Mouse (Mus musculus): ENCODE results near the gene Ilf2. TPM values are rescaled to one million over a fixed set of nuclear protein-coding genes. Genes with fewer than 3 reads are reported as not detected.

Ilf2 gene
- total and polyA plus RNA-seq, 2 experiments: 6.9 to 13.2 TPM

GRCm38 (mm10) chr3:90490696-90491256 lies 14.8 kb downstream of the Ilf2 start, which contains the start of gene Snapin:
Snapin (minus strand) TSS chr3:90491033.
- peaks cover 5% of the 10 kb centered on the region; the same call in 1 of the 2 replicates for H3K79me2 ChIP-seq (ENCODE audit: control insufficient read depth, insufficient read depth, low read length)
- peak within 1 kb of the TSS; percentile 75 for H3K9ac ChIP-seq (ENCODE audit: low read depth, low read length)
- no peaks in the 10 kb centered on the region for H3K27me3 ChIP-seq (ENCODE audit: control insufficient read depth, insufficient read depth, low read length)
- H3K4me1 ChIP-seq (ENCODE audit: control insufficient read depth, insufficient read depth, low read length): peaks cover 17% of the 10 kb centered on the region
- H3K36me3 ChIP-seq (ENCODE audit: control insufficient read depth, insufficient read depth, low read length): peaks cover 25% of the 10 kb centered on the region
- TF ChIP-seq CTCF (IDR thresholded peaks at IDR 0.05; ENCODE audit: low read depth, low read length) (peak; percentile 89), POLR2A (IDR thresholded peaks at IDR 0.05; ENCODE audit: extremely low read depth, insufficient read depth, low read length) (peak; percentile 63; the same call in 1 of the 2 replicates)
- peak; percentile 88 for DNase-seq (ENCODE audit: extremely low read depth, low read depth, low spot score)
- H3K4me3 ChIP-seq (ENCODE audit: insufficient read depth, low read depth, low read length): peak within 1 kb of the TSS; percentile 67
- WGBS: under 1% methylated on average over 37 of the region's 37 CpGs
- peak within 1 kb of the TSS; percentile 70 for H3K27ac ChIP-seq (replicated peaks; ENCODE audit: insufficient read depth, low read depth, low read length)

DNA sequence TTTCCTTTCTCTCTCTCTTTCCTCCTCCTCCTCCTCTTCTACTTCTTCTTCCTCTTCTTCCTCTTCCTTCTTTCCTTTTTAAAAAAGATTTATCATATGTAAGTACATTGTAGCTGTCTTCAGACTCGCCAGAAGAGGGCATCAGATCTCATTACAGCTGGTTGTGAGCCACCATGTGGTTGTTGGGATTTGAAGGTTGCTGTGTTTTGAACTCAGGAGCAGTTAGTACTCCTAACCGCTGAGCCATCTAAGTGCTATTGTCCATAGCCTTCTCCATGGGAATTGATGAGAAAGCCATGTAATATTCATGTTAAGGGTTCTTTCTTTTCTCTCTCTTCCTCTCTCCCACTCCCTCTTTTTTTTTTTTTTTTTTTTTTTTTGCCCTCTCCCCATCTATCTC lies 15.4 kb downstream of the Ilf2 start:
- H3K27ac ChIP-seq (replicated peaks; ENCODE audit: insufficient read depth, low read depth, low read length): no peak overlapping the region
- no peaks in the 10 kb centered on the region for H3K27me3 ChIP-seq (ENCODE audit: control insufficient read depth, insufficient read depth, low read length)
- H3K4me3 ChIP-seq (ENCODE audit: insufficient read depth, low read depth, low read length): no peak overlapping the region
- H3K4me1 ChIP-seq (ENCODE audit: control insufficient read depth, insufficient read depth, low read length): peaks cover 17% of the 10 kb centered on the region
- no peak overlapping the region for H3K9ac ChIP-seq (ENCODE audit: low read depth, low read length)
- peak; percentile 47 for DNase-seq (ENCODE audit: extremely low read depth, low read depth, low spot score)
- WGBS: 30% methylated on average over 2 of the region's 2 CpGs
- peaks cover 22% of the 10 kb centered on the region for H3K36me3 ChIP-seq (ENCODE audit: control insufficient read depth, insufficient read depth, low read length)
- H3K79me2 ChIP-seq (ENCODE audit: control insufficient read depth, insufficient read depth, low read length): peaks cover 5% of the 10 kb centered on the region; the same call in 1 of the 2 replicates
- TF ChIP-seq CTCF (IDR thresholded peaks at IDR 0.05; ENCODE audit: low read depth, low read length): no peak
- TF ChIP-seq POLR2A (IDR thresholded peaks at IDR 0.05; ENCODE audit: extremely low read depth, insufficient read depth, low read length): no peak

DNA sequence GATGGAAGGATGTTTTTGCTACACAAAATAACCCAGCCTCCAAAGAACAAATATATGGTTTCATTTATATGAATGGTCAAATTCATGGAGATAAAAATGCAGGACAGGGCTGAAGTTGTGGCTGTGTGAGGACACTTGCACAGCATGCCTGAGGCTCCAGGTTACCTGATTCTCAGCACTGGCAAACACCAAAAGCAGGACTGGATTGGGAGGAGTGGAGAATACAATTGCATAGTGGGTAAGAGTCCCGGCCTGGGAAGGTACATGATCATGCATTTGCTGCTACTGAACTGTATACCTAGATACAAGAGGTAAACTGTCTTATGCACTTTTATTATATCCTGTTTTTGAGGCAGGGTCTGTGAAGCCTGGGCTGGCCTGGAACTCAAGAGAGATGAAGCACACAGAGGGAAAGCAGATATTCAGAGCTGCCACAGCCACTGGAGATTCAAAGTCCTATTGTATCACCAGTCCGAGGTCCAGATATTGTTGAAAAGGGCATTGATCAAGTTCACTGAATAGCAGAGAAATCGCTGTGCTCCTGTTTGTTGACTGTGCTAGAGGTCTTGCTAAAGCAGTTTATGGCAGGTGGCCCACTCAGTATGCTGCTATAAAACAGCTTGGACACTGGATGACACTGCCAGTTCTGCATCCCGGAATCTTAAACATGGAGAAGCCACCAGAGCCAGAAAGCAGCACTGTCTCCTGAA lies 18.1 kb downstream of the Ilf2 start:
- Histone ChIP-seq H3K27me3 (ENCODE audit: control insufficient read depth, insufficient read depth, low read length) (no peaks in the 10 kb centered on the region), H3K27ac (replicated peaks; ENCODE audit: insufficient read depth, low read depth, low read length) (peak overlapping the region; percentile 56), H3K4me3 (ENCODE audit: insufficient read depth, low read depth, low read length) (no peak overlapping the region), H3K4me1 (ENCODE audit: control insufficient read depth, insufficient read depth, low read length) (peaks cover 16% of the 10 kb centered on the region), H3K79me2 (ENCODE audit: control insufficient read depth, insufficient read depth, low read length) (peaks cover 5% of the 10 kb centered on the region; the same call in 1 of the 2 replicates), H3K9ac (ENCODE audit: low read depth, low read length) (no peak overlapping the region), H3K36me3 (ENCODE audit: control insufficient read depth, insufficient read depth, low read length) (peaks cover 28% of the 10 kb centered on the region)
- WGBS: 24% methylated on average over 4 of the region's 4 CpGs
- DNase-seq (ENCODE audit: extremely low read depth, low read depth, low spot score): peak; percentile 97
- TF ChIP-seq CTCF (IDR thresholded peaks at IDR 0.05; ENCODE audit: low read depth, low read length) (no peak), POLR2A (IDR thresholded peaks at IDR 0.05; ENCODE audit: extremely low read depth, insufficient read depth, low read length) (no peak)

DNA sequence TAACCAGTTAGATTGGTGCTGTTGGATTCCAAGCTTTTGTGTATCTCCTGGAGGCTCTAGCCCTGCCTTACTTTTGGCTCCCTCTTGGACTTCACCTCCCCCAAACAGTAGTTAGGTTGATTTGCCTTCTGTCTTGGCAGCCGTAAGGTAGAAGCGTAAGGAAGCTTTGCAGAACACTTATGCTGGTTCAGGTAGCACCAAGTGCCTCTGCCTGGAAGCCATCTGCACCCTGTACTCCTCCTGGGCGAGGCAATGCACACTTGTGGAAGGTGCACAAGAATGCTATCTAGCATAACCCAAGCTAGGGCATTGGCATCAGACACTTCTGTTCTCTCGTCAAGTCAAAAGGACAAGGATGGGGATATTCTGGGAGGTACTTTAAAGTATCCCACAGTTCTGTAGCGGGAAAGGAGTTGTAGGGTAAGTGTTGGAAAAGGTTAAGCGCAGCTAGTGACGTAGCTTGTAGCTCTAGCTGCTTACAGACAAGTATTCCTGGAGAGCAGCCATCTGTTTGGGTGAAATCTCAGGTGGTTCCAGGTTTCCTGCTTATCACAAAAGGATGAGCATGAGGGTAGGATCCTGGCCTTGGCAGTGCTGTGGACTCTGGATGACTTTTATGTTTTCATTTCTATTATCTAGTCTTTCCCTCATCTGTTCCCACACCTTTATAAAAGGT lies 20.1 kb downstream of the Ilf2 start:
- TF ChIP-seq CTCF (IDR thresholded peaks at IDR 0.05; ENCODE audit: low read depth, low read length) (no peak), POLR2A (IDR thresholded peaks at IDR 0.05; ENCODE audit: extremely low read depth, insufficient read depth, low read length) (no peak)
- Histone ChIP-seq H3K36me3 (ENCODE audit: control insufficient read depth, insufficient read depth, low read length) (peaks cover 38% of the 10 kb centered on the region), H3K27ac (replicated peaks; ENCODE audit: insufficient read depth, low read depth, low read length) (no peak overlapping the region), H3K27me3 (ENCODE audit: control insufficient read depth, insufficient read depth, low read length) (no peaks in the 10 kb centered on the region), H3K4me3 (ENCODE audit: insufficient read depth, low read depth, low read length) (no peak overlapping the region), H3K4me1 (ENCODE audit: control insufficient read depth, insufficient read depth, low read length) (peaks cover 12% of the 10 kb centered on the region), H3K79me2 (ENCODE audit: control insufficient read depth, insufficient read depth, low read length) (no peaks in the 10 kb centered on the region), H3K9ac (ENCODE audit: low read depth, low read length) (no peak overlapping the region)
- peak; percentile 51 for DNase-seq (ENCODE audit: extremely low read depth, low read depth, low spot score)
- WGBS: 91% methylated on average over 7 of the region's 7 CpGs

GRCm38 (mm10) chr3:90497597-90497996 lies 21.7 kb downstream of the Ilf2 start:
- H3K4me1 ChIP-seq (ENCODE audit: control insufficient read depth, insufficient read depth, low read length): peaks cover 12% of the 10 kb centered on the region
- H3K36me3 ChIP-seq (ENCODE audit: control insufficient read depth, insufficient read depth, low read length): peaks cover 53% of the 10 kb centered on the region
- H3K4me3 ChIP-seq (ENCODE audit: insufficient read depth, low read depth, low read length): no peak overlapping the region
- no peak for TF ChIP-seq POLR2A (IDR thresholded peaks at IDR 0.05; ENCODE audit: extremely low read depth, insufficient read depth, low read length)
- TF ChIP-seq CTCF (IDR thresholded peaks at IDR 0.05; ENCODE audit: low read depth, low read length): no peak
- H3K27me3 ChIP-seq (ENCODE audit: control insufficient read depth, insufficient read depth, low read length): no peaks in the 10 kb centered on the region
- H3K9ac ChIP-seq (ENCODE audit: low read depth, low read length): no peak overlapping the region
- no peak for DNase-seq (ENCODE audit: extremely low read depth, low read depth, low spot score)
- H3K79me2 ChIP-seq (ENCODE audit: control insufficient read depth, insufficient read depth, low read length): no peaks in the 10 kb centered on the region
- H3K27ac ChIP-seq (replicated peaks; ENCODE audit: insufficient read depth, low read depth, low read length): no peak overlapping the region

Data from liver, adult 2 months (tissue).